Mouse (Mus musculus): ENCODE measurements around the gene Cenpp. TPM values are rescaled to one million over a fixed set of nuclear protein-coding genes. Genes with fewer than 3 reads are reported as not detected.

Gene Cenpp
- polyA plus RNA-seq, 1 experiment: 9.9 TPM

GRCm38 (mm10) chr13:49460692-49461414 lies 191.7 kb downstream of the Cenpp start:
- WGBS: 83% methylated on average over 5 of the region's 5 CpGs
- no peak overlapping the region for H3K27ac ChIP-seq (ENCODE audit: control insufficient read depth, insufficient read depth, low read depth, low read length, poor library complexity)
- TF ChIP-seq CTCF (IDR thresholded peaks at IDR 0.05; ENCODE audit: control insufficient read depth, insufficient read depth, low read length) (no peak), POLR2A (IDR thresholded peaks at IDR 0.05; ENCODE audit: borderline replicate concordance, control insufficient read depth, low read depth, low read length) (no peak)
- no peak overlapping the region for H3K4me3 ChIP-seq (replicated peaks; ENCODE audit: control insufficient read depth, low read depth, low read length)
- no peaks in the 10 kb centered on the region; the same call in 1 of the 2 replicates for H3K4me1 ChIP-seq (ENCODE audit: control insufficient read depth, insufficient read depth, low read length)

- Histone ChIP-seq H3K4me1 (ENCODE audit: control insufficient read depth, insufficient read depth, low read length) (no peaks in the 10 kb centered on the region; the same call in 1 of the 2 replicates), H3K27ac (ENCODE audit: control insufficient read depth, insufficient read depth, low read depth, low read length, poor library complexity) (no peak overlapping the region), H3K4me3 (replicated peaks; ENCODE audit: control insufficient read depth, low read depth, low read length) (no peak overlapping the region)
- TF ChIP-seq POLR2A (IDR thresholded peaks at IDR 0.05; ENCODE audit: borderline replicate concordance, control insufficient read depth, low read depth, low read length): no peak
- TF ChIP-seq CTCF (IDR thresholded peaks at IDR 0.05; ENCODE audit: control insufficient read depth, insufficient read depth, low read length): no peak
- 61% methylated on average over 4 of the region's 4 CpGs for WGBS
Observed at GRCm38 (mm10) chr13:49460276-49460675, 192.3 kb downstream of the Cenpp start.

DNA sequence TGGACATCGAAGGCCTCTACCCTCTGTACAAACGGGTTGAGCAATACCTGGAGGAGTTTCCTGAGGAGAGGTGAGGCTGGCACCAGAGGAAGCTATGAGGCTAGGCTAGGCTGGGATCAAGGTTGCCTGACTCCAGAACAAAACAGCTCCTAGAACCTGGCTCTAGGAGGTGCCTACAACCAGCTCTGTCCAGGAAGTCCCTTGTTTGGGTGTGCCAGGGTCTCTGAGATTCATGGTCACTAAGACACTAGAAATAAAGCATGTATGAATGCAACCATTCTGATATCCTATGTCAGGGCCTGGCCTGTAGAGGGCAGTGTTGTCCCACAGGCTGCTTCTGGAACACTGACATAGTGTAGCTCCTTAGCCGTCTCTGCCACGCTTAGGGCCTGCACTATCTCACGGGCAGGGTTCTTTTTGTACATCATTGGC lies 203.3 kb downstream of the Cenpp start:
- TF ChIP-seq POLR2A (IDR thresholded peaks at IDR 0.05; ENCODE audit: borderline replicate concordance, control insufficient read depth, low read depth, low read length) (no peak), CTCF (IDR thresholded peaks at IDR 0.05; ENCODE audit: control insufficient read depth, insufficient read depth, low read length) (peak; percentile 96)
- WGBS: 30% methylated on average over 5 of the region's 5 CpGs
- Histone ChIP-seq H3K4me1 (ENCODE audit: control insufficient read depth, insufficient read depth, low read length) (no peaks in the 10 kb centered on the region), H3K4me3 (replicated peaks; ENCODE audit: control insufficient read depth, low read depth, low read length) (no peak overlapping the region), H3K27ac (ENCODE audit: control insufficient read depth, insufficient read depth, low read depth, low read length, poor library complexity) (no peak overlapping the region)

DNA sequence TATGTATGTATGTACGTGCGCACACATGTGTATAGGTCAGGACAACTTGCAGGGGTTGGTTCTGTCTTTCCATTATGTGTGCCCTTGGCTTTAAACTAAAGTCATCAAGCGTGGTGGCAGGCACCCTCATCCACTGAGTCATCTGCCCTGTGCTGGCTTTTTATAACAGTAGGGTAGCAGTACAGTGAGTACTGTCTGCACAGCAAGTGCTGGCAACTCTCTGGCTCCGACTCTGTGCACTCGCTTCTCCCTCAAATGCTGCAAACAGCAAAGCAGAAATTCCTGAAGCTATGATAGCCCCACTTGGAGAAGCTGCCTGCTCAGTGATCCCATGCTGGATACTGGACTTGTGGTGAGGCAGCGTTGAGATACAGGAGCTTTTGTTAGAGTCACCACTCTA lies 208.1 kb downstream of the Cenpp start:
- 91% methylated on average over 6 of the region's 6 CpGs for WGBS
- H3K27ac ChIP-seq (ENCODE audit: control insufficient read depth, insufficient read depth, low read depth, low read length, poor library complexity): no peak overlapping the region
- no peak for TF ChIP-seq POLR2A (IDR thresholded peaks at IDR 0.05; ENCODE audit: borderline replicate concordance, control insufficient read depth, low read depth, low read length)
- H3K4me1 ChIP-seq (ENCODE audit: control insufficient read depth, insufficient read depth, low read length): no peaks in the 10 kb centered on the region
- no peak overlapping the region for H3K4me3 ChIP-seq (replicated peaks; ENCODE audit: control insufficient read depth, low read depth, low read length)

DNA sequence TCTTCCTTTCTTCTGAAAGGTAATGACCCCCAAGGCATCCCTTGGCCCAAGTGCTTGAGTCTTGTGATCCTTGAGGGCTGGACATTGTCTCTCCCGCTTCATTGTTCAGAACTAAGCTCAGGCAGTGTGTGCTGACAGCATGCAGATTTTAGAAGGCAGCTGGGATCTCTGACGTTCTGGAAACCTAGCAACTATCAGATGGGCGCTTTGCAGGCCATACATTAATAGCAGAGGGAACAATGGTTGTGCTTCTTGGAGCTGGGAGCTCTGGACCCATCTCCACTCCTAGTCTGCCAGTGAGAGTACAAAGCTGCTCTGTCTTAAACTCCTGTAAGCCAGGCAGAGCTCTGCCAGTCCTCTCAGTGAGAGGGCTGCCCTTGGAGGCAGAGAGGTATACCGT lies 216.4 kb downstream of the Cenpp start:
- TF ChIP-seq CTCF (IDR thresholded peaks at IDR 0.05; ENCODE audit: control insufficient read depth, insufficient read depth, low read length) (no peak), POLR2A (IDR thresholded peaks at IDR 0.05; ENCODE audit: borderline replicate concordance, control insufficient read depth, low read depth, low read length) (no peak)
- no peak overlapping the region for H3K4me3 ChIP-seq (replicated peaks; ENCODE audit: control insufficient read depth, low read depth, low read length)
- H3K4me1 ChIP-seq (ENCODE audit: control insufficient read depth, insufficient read depth, low read length): no peaks in the 10 kb centered on the region; the same call in 1 of the 2 replicates
- no peak overlapping the region for H3K27ac ChIP-seq (ENCODE audit: control insufficient read depth, insufficient read depth, low read depth, low read length, poor library complexity)
- 79% methylated on average over 4 of the region's 4 CpGs for WGBS

GRCm38 (mm10) chr13:49435745-49436144 lies 216.8 kb downstream of the Cenpp start:
- Histone ChIP-seq H3K4me3 (replicated peaks; ENCODE audit: control insufficient read depth, low read depth, low read length) (no peak overlapping the region), H3K4me1 (ENCODE audit: control insufficient read depth, insufficient read depth, low read length) (no peaks in the 10 kb centered on the region; the same call in 1 of the 2 replicates), H3K27ac (ENCODE audit: control insufficient read depth, insufficient read depth, low read depth, low read length, poor library complexity) (no peak overlapping the region)
- TF ChIP-seq CTCF (IDR thresholded peaks at IDR 0.05; ENCODE audit: control insufficient read depth, insufficient read depth, low read length): no peak
- TF ChIP-seq POLR2A (IDR thresholded peaks at IDR 0.05; ENCODE audit: borderline replicate concordance, control insufficient read depth, low read depth, low read length): no peak
- 27% methylated on average over 1 of the region's 1 CpGs for WGBS

- Histone ChIP-seq H3K4me1 (ENCODE audit: control insufficient read depth, insufficient read depth, low read length) (no peaks in the 10 kb centered on the region; the same call in 1 of the 2 replicates), H3K27ac (ENCODE audit: control insufficient read depth, insufficient read depth, low read depth, low read length, poor library complexity) (no peak overlapping the region), H3K4me3 (replicated peaks; ENCODE audit: control insufficient read depth, low read depth, low read length) (no peak overlapping the region)
- TF ChIP-seq CTCF (IDR thresholded peaks at IDR 0.05; ENCODE audit: control insufficient read depth, insufficient read depth, low read length) (no peak), POLR2A (IDR thresholded peaks at IDR 0.05; ENCODE audit: borderline replicate concordance, control insufficient read depth, low read depth, low read length) (no peak)
- 28% methylated on average over 2 of the region's 2 CpGs for WGBS
Observed at GRCm38 (mm10) chr13:49433268-49434029, 219.1 kb downstream of the Cenpp start.

GRCm38 (mm10) chr13:49430529-49430928 lies 222.1 kb downstream of the Cenpp start:
- TF ChIP-seq POLR2A (IDR thresholded peaks at IDR 0.05; ENCODE audit: borderline replicate concordance, control insufficient read depth, low read depth, low read length) (no peak), CTCF (IDR thresholded peaks at IDR 0.05; ENCODE audit: control insufficient read depth, insufficient read depth, low read length) (no peak)
- Histone ChIP-seq H3K4me3 (replicated peaks; ENCODE audit: control insufficient read depth, low read depth, low read length) (no peak overlapping the region), H3K27ac (ENCODE audit: control insufficient read depth, insufficient read depth, low read depth, low read length, poor library complexity) (no peak overlapping the region), H3K4me1 (ENCODE audit: control insufficient read depth, insufficient read depth, low read length) (no peaks in the 10 kb centered on the region; the same call in 1 of the 2 replicates)
- 76% methylated on average over 4 of the region's 4 CpGs for WGBS

All from bone marrow, adult 2 months (tissue).